Mouse (Mus musculus) heart, postnatal 0 days (tissue): ENCODE measurements at regions not wholly inside any gene's neighbourhood (a gene's known extent, or its start where the extent isn't known, plus 50 kb on each side); places are given as distances from the start of the nearest gene placed in this dataset.

Source experiments
- ATAC-seq: fragments of 200-750 bp; cut with Nextera tagmentation; 2 replicates; pipeline ENCODE4 v1.8.0; 2017; ENCODE audit warnings: low read depth, moderate number of reproducible peaks, moderate library complexity; ENCODE audit not compliant: insufficient read depth
- DNase-seq: peaks from one replicate; pipeline ENCODE4 v3.0.0-alpha.2; 2016; ENCODE audit warnings: low spot score
- H3K27ac ChIP-seq: fragments of 300-500 bp; sonication (generic); 2 replicates; pipeline ENCODE4 v1.5.1; 2014; ENCODE audit warnings: low read depth, mild to moderate bottlenecking
- H3K27me3 ChIP-seq: fragments of 300-500 bp; sonication (generic); 2 replicates; pipeline ENCODE4 v1.6.1; 2014; ENCODE audit warnings: low read length, mixed read lengths; ENCODE audit not compliant: control insufficient read depth, insufficient read depth
- H3K36me3 ChIP-seq: fragments of 300-500 bp; sonication (generic); replicated peaks from 2 replicates; pipeline ENCODE4 v1.6.1; 2014; ENCODE audit warnings: low read length, mixed read lengths; ENCODE audit not compliant: control insufficient read depth, insufficient read depth
- H3K4me1 ChIP-seq: fragments of 300-500 bp; sonication (generic); 2 replicates; pipeline ENCODE4 v1.6.1; 2014; ENCODE audit warnings: antibody characterized with exemption; ENCODE audit not compliant: control insufficient read depth, insufficient read depth
- H3K4me2 ChIP-seq: fragments of 300-500 bp; sonication (generic); 2 replicates; pipeline ENCODE4 v1.6.1; 2014; ENCODE audit warnings: low read depth, mild to moderate bottlenecking, low read length, moderate library complexity
- H3K4me3 ChIP-seq: fragments of 300-500 bp; sonication (generic); 2 replicates; pipeline ENCODE4 v1.5.1; 2014; ENCODE audit warnings: low read depth, low read length
- H3K9ac ChIP-seq: fragments of 300-500 bp; sonication (generic); replicated peaks from 2 replicates; pipeline ENCODE4 v1.6.1; 2014; ENCODE audit warnings: low read depth, low read length, mixed read lengths
- H3K9me3 ChIP-seq: fragments of 300-500 bp; sonication (generic); replicated peaks from 2 replicates; pipeline ENCODE4 v1.6.1; 2016; ENCODE audit warnings: low read length; ENCODE audit not compliant: control insufficient read depth
- CTCF ChIP-seq: IDR thresholded peaks from 2 replicates; pipeline ENCODE4 v1.5.1; 2016; ENCODE audit warnings: antibody characterized with exemption, control low read depth, low read depth
- EP300 ChIP-seq: IDR thresholded peaks from 2 replicates; pipeline ENCODE4 v1.6.1; 2016; ENCODE audit warnings: antibody characterized with exemption, low read depth
- WGBS: fragments of 180-500 bp; shearing (Covaris S2); extraction: QIAGEN DNeasy Blood & Tissue Kit; methylation state at CpG from one replicate; pipeline ENCODE4 v1.1.7; 2014; 5-methylcytosine and 5-hydroxymethylcytosine counted together

GRCm38 (mm10) chr1:177568056-177568816 lies 126.1 kb downstream of the Zbtb18 start:
- ATAC-seq: no peak

DNA sequence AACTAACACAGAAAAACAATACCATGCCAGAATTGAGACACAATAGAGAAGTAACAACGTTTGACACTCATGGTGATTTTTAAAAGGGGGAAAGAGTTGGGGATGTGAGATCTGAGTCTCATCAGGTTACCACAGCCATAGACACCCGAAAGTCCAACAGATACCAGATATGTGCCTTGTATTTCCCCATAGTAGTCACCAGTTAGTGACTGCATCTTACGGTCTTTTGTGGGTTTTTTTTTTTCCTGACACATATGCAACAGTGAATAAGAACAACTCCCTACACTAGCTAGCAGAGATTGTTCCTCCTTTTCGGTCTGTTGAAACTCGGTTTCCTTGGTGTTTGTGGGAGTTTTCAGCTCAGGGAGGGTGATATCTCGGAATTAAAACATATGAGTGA lies 127.4 kb downstream of the Zbtb18 start:
- H3K36me3 ChIP-seq: no peaks in the 10 kb centered on the region
- H3K4me1 ChIP-seq: no peaks in the 10 kb centered on the region
- no peak overlapping the region for H3K27ac ChIP-seq
- H3K4me2 ChIP-seq: no peak overlapping the region
- ATAC-seq (no peak), DNase-seq (no peak)
- no peaks in the 10 kb centered on the region for H3K27me3 ChIP-seq
- H3K9me3 ChIP-seq: no peaks in the 10 kb centered on the region
- no peak overlapping the region for H3K4me3 ChIP-seq
- WGBS: 80% methylated on average over 6 of the region's 6 CpGs
- H3K9ac ChIP-seq: no peak overlapping the region
- TF ChIP-seq EP300: no peak
- no peak for TF ChIP-seq CTCF

More at GRCm38 (mm10) chr1:177568056-177568816, 126.1 kb downstream of the Zbtb18 start:
- TF ChIP-seq CTCF (no peak), EP300 (no peak)
- H3K27ac ChIP-seq: no peak overlapping the region
- 43% methylated on average over 9 of the region's 9 CpGs for WGBS
- no peak for DNase-seq
- H3K27me3 ChIP-seq: no peaks in the 10 kb centered on the region
- H3K36me3 ChIP-seq: no peaks in the 10 kb centered on the region
- H3K4me1 ChIP-seq: no peaks in the 10 kb centered on the region
- no peak overlapping the region for H3K4me2 ChIP-seq
- H3K9me3 ChIP-seq: no peaks in the 10 kb centered on the region
- no peak overlapping the region for H3K4me3 ChIP-seq
- no peak overlapping the region for H3K9ac ChIP-seq

GRCm38 (mm10) chr1:177573017-177573725 lies 131.0 kb downstream of the Zbtb18 start:
- no peaks in the 10 kb centered on the region for H3K36me3 ChIP-seq

DNA sequence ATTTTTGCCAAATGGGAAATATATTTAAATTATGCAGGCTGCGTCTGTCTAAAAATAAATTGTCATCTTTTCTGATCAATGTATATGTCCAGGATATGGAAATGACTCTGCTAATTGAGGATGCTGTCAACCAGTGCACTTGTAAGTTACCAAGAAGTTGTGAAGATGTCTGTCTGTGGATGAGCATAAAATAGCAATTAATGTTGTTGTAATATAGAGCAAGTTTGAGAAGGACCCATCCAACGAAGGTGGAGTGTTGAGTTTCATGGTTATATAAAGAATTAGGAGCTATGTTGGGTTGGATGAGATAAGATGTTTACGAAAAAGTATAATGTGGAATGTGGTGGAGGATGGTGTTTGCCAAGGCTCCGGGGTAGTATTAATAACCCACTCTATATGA lies 131.6 kb downstream of the Zbtb18 start:
- Histone ChIP-seq H3K4me3 (no peak overlapping the region), H3K4me1 (no peaks in the 10 kb centered on the region), H3K9ac (no peak overlapping the region), H3K27me3 (no peaks in the 10 kb centered on the region), H3K36me3 (no peaks in the 10 kb centered on the region), H3K27ac (no peak overlapping the region), H3K4me2 (no peak overlapping the region), H3K9me3 (no peaks in the 10 kb centered on the region)
- ATAC-seq: no peak
- DNase-seq: no peak
- WGBS: 65% methylated on average over 4 of the region's 4 CpGs
- TF ChIP-seq CTCF: no peak

More at GRCm38 (mm10) chr1:177573017-177573725, 131.0 kb downstream of the Zbtb18 start:
- Histone ChIP-seq H3K9ac (no peak overlapping the region), H3K4me2 (no peak overlapping the region), H3K27ac (no peak overlapping the region), H3K9me3 (no peaks in the 10 kb centered on the region), H3K27me3 (no peaks in the 10 kb centered on the region), H3K4me1 (no peaks in the 10 kb centered on the region), H3K4me3 (no peak overlapping the region)
- DNase-seq (no peak), ATAC-seq (no peak)
- TF ChIP-seq EP300 (no peak), CTCF (no peak)
- WGBS: 81% methylated on average over 17 of the region's 17 CpGs

GRCm38 (mm10) chr1:177574312-177574711 lies 132.2 kb downstream of the Zbtb18 start:
- DNase-seq (no peak), ATAC-seq (no peak)
- Histone ChIP-seq H3K9me3 (no peaks in the 10 kb centered on the region), H3K36me3 (no peaks in the 10 kb centered on the region), H3K4me2 (no peak overlapping the region), H3K27me3 (no peaks in the 10 kb centered on the region), H3K4me1 (no peaks in the 10 kb centered on the region), H3K9ac (no peak overlapping the region), H3K4me3 (no peak overlapping the region), H3K27ac (no peak overlapping the region)
- 76% methylated on average over 7 of the region's 7 CpGs for WGBS
- no peak for TF ChIP-seq CTCF
- TF ChIP-seq EP300: no peak
